In genomic region chr13:37312222-37312928, GRCm38 (mm10) we compare ENCODE assay signal across 8 mouse cellular contexts. TPM values are rescaled to one million over a fixed set of nuclear protein-coding genes. Genes with fewer than 3 reads are reported as not detected.
DNase-seq lines count a peak whose midpoint lies in the region; ATAC-seq and TF ChIP-seq lines count a peak whose summit lies in the region.

No protein-coding gene starts in this region.

- H3K9me3 ChIP-seq in forebrain, embryonic 13.5 days (replicated peaks), result no peaks in the 10 kb centered on the region
- H3K9me3 ChIP-seq in heart, postnatal 0 days (replicated peaks; ENCODE audit: control insufficient read depth, low read length), result no peaks in the 10 kb centered on the region
- no peaks in the 10 kb centered on the region for H3K9me3 ChIP-seq in liver, embryonic 14.5 days (ENCODE audit: control insufficient read depth, low read length)
- no peaks in the 10 kb centered on the region for H3K9me3 ChIP-seq in stomach, embryonic 15.5 days

- 1% methylated on average over 25 of the region's 25 CpGs for WGBS in forebrain, embryonic 13.5 days
- 4% methylated on average over 25 of the region's 25 CpGs for WGBS in heart, postnatal 0 days
- WGBS in liver, embryonic 14.5 days (ENCODE audit: insufficient replicate concordance), result 2% methylated on average over 25 of the region's 25 CpGs
- 2% methylated on average over 25 of the region's 25 CpGs for WGBS in stomach, embryonic 15.5 days

- no peaks in the 10 kb centered on the region for H3K36me3 ChIP-seq in forebrain, embryonic 13.5 days (ENCODE audit: poor library complexity, severe bottlenecking)
- no peaks in the 10 kb centered on the region for H3K36me3 ChIP-seq in heart, postnatal 0 days (replicated peaks; ENCODE audit: control insufficient read depth, insufficient read depth, low read length)
- no peaks in the 10 kb centered on the region for H3K36me3 ChIP-seq in liver, embryonic 14.5 days (replicated peaks; ENCODE audit: control insufficient read depth, insufficient read depth, low read depth)
- H3K36me3 ChIP-seq in stomach, embryonic 15.5 days, result no peaks in the 10 kb centered on the region

- H3K9ac ChIP-seq in forebrain, embryonic 13.5 days, result peak overlapping the region; percentile 59
- H3K9ac ChIP-seq in heart, postnatal 0 days (replicated peaks; ENCODE audit: low read depth, low read length), result peak overlapping the region; percentile 27
- H3K9ac ChIP-seq in liver, embryonic 14.5 days (replicated peaks), result no peak overlapping the region
- no peak overlapping the region for H3K9ac ChIP-seq in stomach, embryonic 15.5 days

- TF ChIP-seq CTCF in heart, postnatal 0 days (IDR thresholded peaks at IDR 0.05; ENCODE audit: low read depth), result peak; percentile 94
- TF ChIP-seq CTCF in liver, embryonic 14.5 days (IDR thresholded peaks at IDR 0.05; ENCODE audit: low read depth), result peak; percentile 73

- no peak for TF ChIP-seq EP300 in heart, postnatal 0 days (IDR thresholded peaks at IDR 0.05; ENCODE audit: low read depth)
- no peak for TF ChIP-seq EP300 in liver, embryonic 14.5 days (IDR thresholded peaks at IDR 0.05; ENCODE audit: low read depth)

- peak overlapping the region; percentile 36 for H3K4me3 ChIP-seq in forebrain, embryonic 13.5 days
- H3K4me3 ChIP-seq in heart, postnatal 0 days (ENCODE audit: low read depth, low read length), result peak overlapping the region; percentile 42
- 0 out of 4 replicates have a peak overlapping the region, but pooled peaks of 1 of the 2 experiments have one; percentile 24 for H3K4me3 ChIP-seq in liver, embryonic 14.5 days (ENCODE audit: insufficient read depth in 1 of 2, low read depth in 2 of 2, low read length in 2 of 2)
- peak overlapping the region; percentile 36 for H3K4me3 ChIP-seq in stomach, embryonic 15.5 days (replicated peaks)

- H3K27ac ChIP-seq in forebrain, embryonic 13.5 days, result peak overlapping the region; percentile 86
- H3K27ac ChIP-seq in heart, postnatal 0 days (ENCODE audit: low read depth), result no peak overlapping the region
- H3K27ac ChIP-seq in liver, embryonic 14.5 days, result no peak overlapping the region
- H3K27ac ChIP-seq in stomach, embryonic 15.5 days, result no peak overlapping the region

- ATAC-seq in forebrain, embryonic 13.5 days, result peak; percentile 97
- peak; percentile 94 for ATAC-seq in heart, postnatal 0 days (ENCODE audit: insufficient read depth, low read depth)
- no peak for ATAC-seq in liver, embryonic 14.5 days (ENCODE audit: insufficient read depth)
- ATAC-seq in stomach, embryonic 15.5 days (ENCODE audit: insufficient read depth, low FRiP score, low read depth), result peak; percentile 85

- H3K27me3 ChIP-seq in forebrain, embryonic 13.5 days, result no peaks in the 10 kb centered on the region
- H3K27me3 ChIP-seq in heart, postnatal 0 days (ENCODE audit: control insufficient read depth, insufficient read depth, low read length), result peaks cover 18% of the 10 kb centered on the region
- no peaks in the 10 kb centered on the region for H3K27me3 ChIP-seq in liver, embryonic 14.5 days (ENCODE audit: control insufficient read depth, insufficient read depth, low read length)
- H3K27me3 ChIP-seq in stomach, embryonic 15.5 days (replicated peaks), result peaks cover 4% of the 10 kb centered on the region

- peaks cover 18% of the 10 kb centered on the region for H3K4me1 ChIP-seq in forebrain, embryonic 13.5 days
- 0 out of 2 replicates have a peak, but pooled peaks cover 3% of the 10 kb centered on the region for H3K4me1 ChIP-seq in heart, postnatal 0 days (ENCODE audit: control insufficient read depth, insufficient read depth)
- no peaks in the 10 kb centered on the region for H3K4me1 ChIP-seq in liver, embryonic 14.5 days (replicated peaks; ENCODE audit: control insufficient read depth in 2 of 2, insufficient read depth in 2 of 2, low read length in 1 of 2)
- peaks cover 4% of the 10 kb centered on the region; the same call in 1 of the 2 replicates for H3K4me1 ChIP-seq in stomach, embryonic 15.5 days

- peak; percentile 57 to 69 for DNase-seq in CD8-positive naive resting alpha-beta T cell, adult 2 months (ENCODE audit: low read depth in 2 of 2, low spot score in 2 of 2)
- peak; percentile 88 for DNase-seq in c-Kit-positive CD71-negative TER-119-negative erythroid progenitor cells, embryonic 14.5 days (ENCODE audit: low read depth)
- peak; percentile 94 for DNase-seq in heart, postnatal 0 days (ENCODE audit: low spot score)
- peak; percentile 92 to 93 for DNase-seq in kidney, postnatal 36 days
- peak; percentile 39 to 47 (median 44) for DNase-seq in liver, embryonic 14.5 days (ENCODE audit: low read depth in 3 of 3, low spot score in 3 of 3)
- peak; percentile 90 for DNase-seq in neural tube, embryonic 10.5 days (ENCODE audit: extremely low spot score, low spot score)

- H3K4me2 ChIP-seq in forebrain, embryonic 13.5 days, result peak overlapping the region; percentile 68
- H3K4me2 ChIP-seq in heart, postnatal 0 days (ENCODE audit: low read depth, low read length), result peak overlapping the region; percentile 71
- peak overlapping the region; percentile 57 for H3K4me2 ChIP-seq in liver, embryonic 14.5 days (ENCODE audit: low read depth)
- peak overlapping the region; percentile 79 for H3K4me2 ChIP-seq in stomach, embryonic 15.5 days

RNA-seq across cellular contexts. Expression of gene Ly86, which starts 32.6 kb away (rescaled TPM):
- 4.6 and 5.2 TPM in 2 replicates for polyA plus RNA-seq in forebrain, embryonic 13.5 days (2015; fragmentation: Nextera tagmentation; extraction: Ambion mirVana)
- total RNA-seq in heart, postnatal 0 days (2014; rRNA removed; ENCODE audit: low replicate concordance), result 1.5 TPM in 1 of 2 replicates, not detected in the other
- polyA plus RNA-seq in heart, postnatal 0 days (2015; fragmentation: Nextera tagmentation; extraction: Ambion mirVana), result 4.5 and 5.1 TPM in 2 replicates
- 7.0 and 7.1 TPM in 2 replicates for polyA plus RNA-seq in liver, embryonic 14.5 days (2012; rRNA removed)
- polyA plus RNA-seq in liver, embryonic 14.5 days (2014; fragmentation: Nextera tagmentation; extraction: Ambion mirVana), result 13.6 and 14.1 TPM in 2 replicates
- 9.9 and 14.1 TPM in 2 replicates for polyA plus RNA-seq in stomach, embryonic 15.5 days (2015; fragmentation: Nextera tagmentation; extraction: Ambion mirVana)

Comparison
In these comparisons a context has a peak if more than half of its experiments do, and no peak if none do; other contexts are left out.
1. DNase-seq: peak in every context shown above with its lines; median percentile 94 in heart, postnatal 0 days; 92 in kidney, postnatal 36 days; 90 in neural tube, embryonic 10.5 days; 88 in c-Kit-positive CD71-negative TER-119-negative erythroid progenitor cells, embryonic 14.5 days; 63 in CD8-positive naive resting alpha-beta T cell, adult 2 months; 44 in liver, embryonic 14.5 days.
2. H3K9ac ChIP-seq: peak in forebrain, embryonic 13.5 days (single experiment) and heart, postnatal 0 days (single experiment); none in liver, embryonic 14.5 days (single experiment) and stomach, embryonic 15.5 days (single experiment).
3. Peak in every context shown above with its lines, with median percentiles within 50 percentile points of each other: H3K4me2 ChIP-seq.